Mouse (Mus musculus): ENCODE data around the gene Epha6.
"Not testable (repeated sequence)": the region's sequence is repeated elsewhere in the genome, so short reads cannot be mapped to it uniquely, and the experiment has no call there.

Epha6 gene

GRCm38 (mm10) chr16:59880073-59880472 is 725.3 kb downstream of the Epha6 start:
- no peak for DNase-seq

GRCm38 (mm10) chr16:59871792-59872191 is 733.5 kb downstream of the Epha6 start:
- DNase-seq = no peak

- DNase-seq = no peak
Measured at GRCm38 (mm10) chr16:59854160-59854717, 751.1 kb downstream of the Epha6 start.

- no peak for DNase-seq
Measured at GRCm38 (mm10) chr16:59852689-59853088, 752.6 kb downstream of the Epha6 start.

- no peak for DNase-seq
Measured at GRCm38 (mm10) chr16:59846574-59846973, 758.8 kb downstream of the Epha6 start.

GRCm38 (mm10) chr16:59836778-59837177 is 768.6 kb downstream of the Epha6 start:
- no peak for DNase-seq

- DNase-seq = no peak
Measured at GRCm38 (mm10) chr16:59836304-59836703, 769.0 kb downstream of the Epha6 start.

- DNase-seq = no peak
Measured at GRCm38 (mm10) chr16:59832468-59832867, 772.9 kb downstream of the Epha6 start.

GRCm38 (mm10) chr16:59829655-59830054 is 775.7 kb downstream of the Epha6 start:
- no peak for DNase-seq

- not testable (repeated sequence) for DNase-seq
Measured at GRCm38 (mm10) chr16:59799790-59800189, 805.5 kb downstream of the Epha6 start.

- no peak for DNase-seq
Measured at GRCm38 (mm10) chr16:59772297-59772696, 833.0 kb downstream of the Epha6 start.

- no peak for DNase-seq
Measured at GRCm38 (mm10) chr16:59770421-59770820, 834.9 kb downstream of the Epha6 start.

GRCm38 (mm10) chr16:59769936-59770335 is 835.4 kb downstream of the Epha6 start:
- no peak for DNase-seq

GRCm38 (mm10) chr16:59760875-59761274 is 844.5 kb downstream of the Epha6 start:
- no peak for DNase-seq

- DNase-seq = no peak
Measured at GRCm38 (mm10) chr16:59750905-59751304, 854.4 kb downstream of the Epha6 start.

GRCm38 (mm10) chr16:59743669-59744068 is 861.7 kb downstream of the Epha6 start:
- DNase-seq = no peak

- DNase-seq = no peak
Measured at GRCm38 (mm10) chr16:59715524-59715923, 889.8 kb downstream of the Epha6 start.

GRCm38 (mm10) chr16:59693230-59693629 is 912.1 kb downstream of the Epha6 start:
- DNase-seq = no peak

GRCm38 (mm10) chr16:59689120-59689519 is 916.2 kb downstream of the Epha6 start:
- no peak for DNase-seq

GRCm38 (mm10) chr16:59685135-59685534 is 920.2 kb downstream of the Epha6 start:
- DNase-seq = no peak

- peak; percentile 65 for DNase-seq
Measured at GRCm38 (mm10) chr16:59683434-59683833, 921.9 kb downstream of the Epha6 start.

GRCm38 (mm10) chr16:59682216-59682891 is 923.0 kb downstream of the Epha6 start:
- DNase-seq = no peak

- DNase-seq = no peak
Measured at GRCm38 (mm10) chr16:59666938-59667337, 938.4 kb downstream of the Epha6 start.

- no peak for DNase-seq
Measured at GRCm38 (mm10) chr16:59643766-59644165, 961.6 kb downstream of the Epha6 start.

GRCm38 (mm10) chr16:59639985-59640384 is 965.3 kb downstream of the Epha6 start:
- DNase-seq = no peak
